In genomic region chr4:151516998-151517799, GRCm38 (mm10) we compare ENCODE assay signal across 9 mouse cellular contexts.
DNase-seq lines count a peak whose midpoint lies in the region; ATAC-seq lines count a peak whose summit lies in the region.
"Had no signal": no experiment of that assay in that cellular context is flagged by ENCODE, and none has a peak within 500 bp of the region (broad histone marks: within the 10 kb centered on the region; RNA-seq: fewer than 3 reads in every experiment).

No protein-coding gene starts in this region.

- no peak overlapping the region for H3K9ac ChIP-seq in forebrain, embryonic 16.5 days (replicated peaks; ENCODE audit: low read depth, low read length)
- no peak overlapping the region for H3K9ac ChIP-seq in heart, embryonic 15.5 days

- 0 out of 2 replicates have a peak overlapping the region, but pooled peaks have one; percentile 30 for H3K27ac ChIP-seq in forebrain, embryonic 10.5 days
- H3K27ac ChIP-seq in forebrain, embryonic 16.5 days (ENCODE audit: low read length), result no peak overlapping the region
- H3K27ac ChIP-seq in heart, embryonic 15.5 days, result peak overlapping the region; percentile 73
- H3K27ac ChIP-seq: left cerebral cortex, adult 2 months had no signal

- H3K4me2 ChIP-seq in forebrain, embryonic 16.5 days (ENCODE audit: low read length), result no peak overlapping the region
- H3K4me2 ChIP-seq in heart, embryonic 15.5 days, result 0 out of 2 replicates have a peak overlapping the region, but pooled peaks have one; percentile 13

- H3K4me1 ChIP-seq in forebrain, embryonic 10.5 days, result peaks cover 21% of the 10 kb centered on the region
- peaks cover 2% of the 10 kb centered on the region; the same call in 1 of the 2 replicates for H3K4me1 ChIP-seq in forebrain, embryonic 16.5 days (replicated peaks; ENCODE audit: control insufficient read depth, insufficient read depth, low read length)
- H3K4me1 ChIP-seq in heart, embryonic 15.5 days (replicated peaks), result peaks cover 37% of the 10 kb centered on the region

- DNase-seq in forebrain, embryonic 10.5 days (ENCODE audit: extremely low spot score, low spot score), result no peak
- peak; percentile 70 for DNase-seq in MN1 (ENCODE audit: low spot score)
- peak; percentile 44 for DNase-seq in lung, postnatal 10 days
- no peak for DNase-seq in adrenal gland, adult (ENCODE audit: inconsistent age in 2 of 2, low spot score in 1 of 2)
- DNase-seq in right cerebral cortex, postnatal 36 days (ENCODE audit: low spot score in 2 of 2), result no peak

- no peak for ATAC-seq in forebrain, embryonic 16.5 days
- peak; percentile 75 for ATAC-seq in heart, embryonic 15.5 days (replicated peaks; ENCODE audit: insufficient number of reproducible peaks, insufficient read depth, low FRiP score, low read depth)
- ATAC-seq in megakaryocyte-erythroid progenitor cell, adult 5-6 weeks (replicated peaks; ENCODE audit: low FRiP score, low TSS enrichment, poor library complexity, severe bottlenecking), result no peak

- no peak overlapping the region for H3K4me3 ChIP-seq in forebrain, embryonic 10.5 days
- H3K4me3 ChIP-seq in forebrain, embryonic 16.5 days (replicated peaks; ENCODE audit: low read length), result no peak overlapping the region
- H3K4me3 ChIP-seq in heart, embryonic 15.5 days, result no peak overlapping the region
- H3K4me3 ChIP-seq: left cerebral cortex, adult 2 months had no signal

- no peaks in the 10 kb centered on the region for H3K36me3 ChIP-seq in forebrain, embryonic 10.5 days (replicated peaks)
- H3K36me3 ChIP-seq in forebrain, embryonic 16.5 days (ENCODE audit: control insufficient read depth, insufficient read depth), result no peaks in the 10 kb centered on the region
- no peaks in the 10 kb centered on the region for H3K36me3 ChIP-seq in heart, embryonic 15.5 days

- 46% methylated on average over 11 of the region's 11 CpGs for WGBS in forebrain, embryonic 10.5 days
- WGBS in forebrain, embryonic 16.5 days, result 13% methylated on average over 11 of the region's 11 CpGs
- 22% methylated on average over 11 of the region's 11 CpGs for WGBS in heart, embryonic 15.5 days

- H3K9me3 ChIP-seq in forebrain, embryonic 10.5 days, result no peaks in the 10 kb centered on the region
- no peaks in the 10 kb centered on the region for H3K9me3 ChIP-seq in forebrain, embryonic 16.5 days (ENCODE audit: control insufficient read depth, low read length)
- H3K9me3 ChIP-seq in heart, embryonic 15.5 days (replicated peaks), result no peaks in the 10 kb centered on the region

- H3K27me3 ChIP-seq in forebrain, embryonic 10.5 days (ENCODE audit: poor library complexity, severe bottlenecking), result no peaks in the 10 kb centered on the region
- H3K27me3 ChIP-seq in forebrain, embryonic 16.5 days (replicated peaks; ENCODE audit: control insufficient read depth, insufficient read depth, low read length), result no peaks in the 10 kb centered on the region
- H3K27me3 ChIP-seq in heart, embryonic 15.5 days, result no peaks in the 10 kb centered on the region

Comparison
In these comparisons a context has a peak if more than half of its experiments do, and no peak if none do; other contexts are left out.
1. DNase-seq: peak in MN1 (single experiment) and lung, postnatal 10 days (single experiment); none in forebrain, embryonic 10.5 days (single experiment), adrenal gland, adult (0 of 2) and right cerebral cortex, postnatal 36 days (0 of 2).